Mouse (Mus musculus) lung, postnatal 14 days (tissue): ENCODE data around the gene Pcf11.

Source experiments
- DNase-seq: peaks from one replicate; pipeline ENCODE4 v3.0.0; 2021

Gene Pcf11

GRCm38 (mm10) chr7:92636295-92637011 lies 33.3 kb downstream of the Pcf11 start:
- peak; percentile 23 for DNase-seq

DNA sequence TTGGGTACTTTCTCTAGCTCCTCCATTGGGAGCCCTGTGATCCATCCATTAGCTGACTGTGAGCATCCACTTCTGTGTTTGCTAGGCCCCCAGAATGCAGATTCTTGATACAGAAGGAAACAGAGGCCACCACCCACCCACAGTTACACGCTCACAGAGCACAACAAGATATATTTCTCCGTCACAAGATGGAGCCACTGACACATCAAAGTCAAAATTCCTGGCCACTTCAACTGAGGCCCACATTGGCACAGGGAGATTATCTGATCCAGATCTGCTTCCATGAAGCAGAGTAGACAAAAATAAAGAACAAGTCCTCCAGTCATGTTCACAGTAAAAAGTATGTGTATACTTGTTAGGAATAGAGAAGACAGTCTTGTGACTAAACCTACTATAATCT lies 39.6 kb downstream of the Pcf11 start:
- DNase-seq = peak; percentile 21

DNA sequence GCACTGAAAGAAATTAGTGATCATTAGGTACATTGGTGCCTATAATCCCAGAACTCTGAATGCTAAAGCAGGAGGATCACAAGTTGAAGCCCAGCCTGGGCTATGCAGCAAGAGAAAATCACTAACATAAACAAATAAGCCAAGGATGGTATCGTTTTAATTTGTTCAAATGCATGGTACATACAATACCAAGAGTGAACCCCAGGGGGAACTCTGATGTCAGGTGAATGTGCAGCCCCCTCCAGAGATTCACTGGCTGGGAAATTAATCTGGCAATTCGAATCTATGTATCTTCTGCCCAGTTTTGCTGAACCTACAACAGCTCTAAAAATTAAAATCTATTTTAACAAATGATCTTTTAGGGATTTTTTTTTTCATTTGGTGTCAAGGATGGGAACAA lies 45.2 kb downstream of the Pcf11 start:
- DNase-seq = no peak

- no peak for DNase-seq
These were observed 58.9 kb downstream of the Pcf11 start for GRCm38 (mm10) chr7:92610830-92611229.

DNA sequence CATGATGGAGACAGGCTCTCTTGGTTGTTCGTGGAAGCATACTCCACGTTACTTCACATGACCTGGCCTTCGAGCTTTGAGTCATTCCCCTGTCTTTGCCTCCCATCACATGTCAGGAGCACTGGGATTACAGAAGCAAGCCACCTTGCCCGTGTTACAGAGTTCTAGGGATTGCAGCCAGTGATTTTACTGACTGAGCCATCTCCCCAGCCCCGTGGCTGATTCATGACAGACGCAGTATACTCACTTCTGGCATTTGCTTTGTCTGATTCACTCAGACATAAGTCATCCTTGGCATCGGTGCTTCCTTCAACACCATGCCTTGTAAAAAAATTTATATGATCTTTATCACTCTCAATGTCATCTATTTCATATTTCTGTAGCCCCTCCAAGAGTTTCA lies 64.8 kb downstream of the Pcf11 start:
- DNase-seq = no peak
